Mouse (Mus musculus): Measurements from ENCODE around the gene C1d. TPM values are rescaled to one million over a fixed set of nuclear protein-coding genes. Genes with fewer than 3 reads are reported as not detected.

The C1d gene
- 2.5 and 4.3 TPM in 2 replicates for polyA plus RNA-seq (2012)

GRCm38 (mm10) chr11:17257443-17257842 lies at the start of gene C1d:
Gene C1d (plus strand): TSS chr11:17257579.

DNA sequence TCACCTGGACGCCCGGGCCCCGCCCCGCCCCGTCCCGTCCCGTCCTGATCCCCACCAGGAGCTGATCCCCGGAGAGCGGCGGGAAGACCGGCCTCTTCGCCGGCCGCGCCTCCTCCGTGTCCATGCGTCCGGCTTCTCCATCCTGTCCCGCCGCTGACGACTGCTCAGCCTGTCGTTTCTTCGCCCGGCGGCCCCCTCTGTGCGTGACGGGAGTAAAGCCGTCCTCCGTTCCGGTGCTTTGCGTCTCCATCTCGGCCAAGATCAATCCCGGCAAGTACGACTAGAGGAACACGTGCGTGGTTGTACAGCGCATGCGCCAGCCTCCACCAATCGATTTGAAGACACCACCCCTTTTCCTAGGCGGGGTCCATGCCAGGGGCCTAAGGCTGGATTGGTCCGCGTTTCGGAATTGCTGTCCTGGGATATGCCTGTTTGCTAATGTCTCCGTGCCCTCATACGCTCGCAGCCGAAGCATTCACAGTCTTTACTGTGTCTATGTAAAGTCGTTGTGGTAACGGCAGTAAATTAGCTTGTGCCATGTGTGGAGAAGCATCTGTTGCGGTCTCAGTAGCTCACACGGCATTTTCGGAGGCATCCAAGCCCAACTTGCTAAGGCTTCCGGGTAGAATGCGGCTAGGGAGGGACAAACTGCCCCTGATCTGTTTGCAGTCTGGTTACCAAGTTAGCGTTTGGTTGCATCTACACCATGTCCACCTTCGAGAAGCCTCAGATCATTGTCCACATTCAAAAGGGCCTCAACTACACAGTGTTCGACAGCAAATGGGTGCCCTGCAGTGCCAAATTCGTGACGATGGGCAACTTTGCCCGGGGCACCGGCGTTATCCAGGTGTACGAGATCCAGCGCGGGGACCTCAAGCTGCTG lies 45.9 kb upstream of the C1d start, which contains the start of gene Pno1:
Gene Pno1, minus strand, starts transcription at position 311 of the 883 bp plus-strand sequence.

Other genes with a start within 250 kb of the C1d start
- 0.87 and 0.90 TPM in 2 replicates for gene Cnrip1, start 206.0 kb upstream of the C1d start, polyA plus RNA-seq (2012)
- 4.7 and 7.9 TPM in 2 replicates for gene Plek, start 205.2 kb upstream of the C1d start, polyA plus RNA-seq (2012)
- 24.3 and 28.4 TPM in 2 replicates for gene Ppp3r1, start 98.3 kb upstream of the C1d start, polyA plus RNA-seq (2012)
- 1.7 and 2.1 TPM in 2 replicates for gene Wdr92, start 75.5 kb upstream of the C1d start, polyA plus RNA-seq (2012)
- gene Pno1, start 46.0 kb upstream of the C1d start, polyA plus RNA-seq (2012), result 40.0 and 51.5 TPM in 2 replicates

All from megakaryocyte-erythroid progenitor cell, adult 5 weeks (primary cell).